Mouse (Mus musculus) left cerebral cortex, postnatal 10 days (tissue): ENCODE measurements at regions not wholly inside any gene's neighbourhood (a gene's known extent, or its start where the extent isn't known, plus 50 kb on each side); places are given as distances from the start of the nearest gene placed in this dataset.

Source experiments
- DNase-seq, 2 experiments: peaks; one replicate each; pipeline ENCODE4 v3.0.0; 2021 to 2022; ENCODE audit warnings: low spot score in 2 of 2, mixed read lengths in 1 of 2; ENCODE audit errors: extremely low spot score in 1 of 2
- intact Hi-C: fragments of 180-260 bp; cut with DNase I; formaldehyde crosslinking; loops from one replicate; pipeline ENCODE4 v1.15.1; 2025

- intact Hi-C loops: no loop called here
- no peak for DNase-seq
Measured at GRCm38 (mm10) chr7:118042914-118043313, 73.1 kb downstream of the Rps15a start.

DNA sequence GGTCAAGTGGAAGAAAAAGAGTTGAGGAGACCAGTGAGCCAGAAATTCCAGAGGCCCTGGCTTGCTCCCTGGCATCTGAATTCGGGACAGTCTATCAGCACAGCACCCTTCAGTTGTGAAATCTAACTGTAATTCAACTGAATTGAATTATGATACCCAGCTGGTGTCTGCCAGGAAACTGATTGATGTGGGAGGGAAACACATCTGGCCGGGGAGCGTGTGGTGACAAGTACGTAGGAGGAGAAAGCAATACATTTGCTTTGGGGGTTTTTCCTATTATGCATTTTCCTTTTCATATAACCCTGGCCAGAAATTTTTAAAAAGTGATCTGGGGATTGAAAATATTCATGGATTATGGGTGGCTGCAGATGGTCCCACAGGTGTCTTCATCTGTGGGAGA lies 76.1 kb downstream of the Rps15a start:
- intact Hi-C loops: no loop called here
- DNase-seq: no peak

- no peak for DNase-seq
- intact Hi-C loops: no loop called here
Measured at GRCm38 (mm10) chr7:118037062-118037461, 78.9 kb downstream of the Rps15a start.

DNA sequence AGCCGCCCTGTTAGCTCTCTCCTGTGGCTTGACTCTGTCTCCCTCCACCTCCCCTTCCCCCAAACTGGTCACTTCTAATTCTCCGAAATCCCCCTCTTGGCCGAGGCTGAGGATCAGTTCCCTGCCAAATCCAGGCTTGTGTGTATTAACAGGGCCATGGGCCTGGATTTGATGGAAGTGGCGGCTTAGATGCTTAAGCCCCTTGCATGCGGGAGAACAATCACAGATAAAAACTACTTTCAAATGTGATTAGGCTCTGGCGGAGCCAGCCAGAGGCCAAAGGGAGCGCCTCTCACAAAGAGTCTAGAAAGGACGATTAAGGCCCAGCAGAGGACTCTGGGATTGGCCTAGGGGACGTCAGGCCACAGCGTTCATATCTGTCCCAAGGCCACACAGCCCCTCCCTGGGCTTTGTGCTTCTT lies 89.9 kb downstream of the Rps15a start:
- intact Hi-C loops: no loop called here
- no peak for DNase-seq

DNA sequence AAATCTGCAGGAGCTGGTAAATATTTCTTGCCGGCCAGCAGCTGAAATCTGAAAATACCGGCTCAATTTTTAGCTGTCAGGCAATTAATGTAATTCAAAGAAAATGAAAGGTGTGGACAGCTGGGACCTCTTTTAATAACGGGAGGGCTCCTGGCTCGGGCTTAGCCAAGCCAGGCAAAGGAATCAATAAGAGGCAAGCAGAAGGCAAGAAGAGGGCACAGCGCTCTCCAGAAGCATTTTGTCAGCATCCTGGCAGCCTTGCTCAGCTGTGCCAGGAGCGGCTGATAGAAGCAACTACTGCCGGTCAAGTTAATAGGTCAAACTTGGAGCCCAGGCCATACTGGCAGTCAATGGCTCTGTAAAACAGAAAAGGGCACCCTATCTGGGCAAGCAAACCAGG lies 111.4 kb downstream of the Rps15a start:
- DNase-seq: no peak
- intact Hi-C loops: no loop called here

DNA sequence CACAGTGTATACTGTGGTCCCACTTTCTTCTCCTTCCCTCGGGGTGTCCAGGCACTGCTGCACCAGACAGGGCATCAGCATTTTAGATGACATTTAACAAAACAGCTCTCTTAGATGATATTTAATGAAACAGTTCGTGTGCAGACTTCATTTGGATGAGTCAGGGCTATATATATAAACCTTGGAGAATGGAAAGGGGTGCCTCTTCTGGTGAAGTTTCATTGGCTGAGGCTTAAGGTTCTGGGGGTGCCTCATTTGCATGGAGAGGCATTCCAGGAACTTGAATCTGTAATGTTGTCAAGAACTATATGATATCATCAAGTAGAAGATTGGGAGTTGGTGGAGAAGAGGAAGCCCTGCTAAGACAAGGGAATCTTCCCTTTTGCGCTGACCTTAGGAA lies 114.1 kb downstream of the Rps15a start:
- intact Hi-C loops: no loop called here
- DNase-seq: no peak

- intact Hi-C loops: no loop called here
- no peak for DNase-seq
Measured at GRCm38 (mm10) chr7:118001121-118001520, 114.9 kb downstream of the Rps15a start.

DNA sequence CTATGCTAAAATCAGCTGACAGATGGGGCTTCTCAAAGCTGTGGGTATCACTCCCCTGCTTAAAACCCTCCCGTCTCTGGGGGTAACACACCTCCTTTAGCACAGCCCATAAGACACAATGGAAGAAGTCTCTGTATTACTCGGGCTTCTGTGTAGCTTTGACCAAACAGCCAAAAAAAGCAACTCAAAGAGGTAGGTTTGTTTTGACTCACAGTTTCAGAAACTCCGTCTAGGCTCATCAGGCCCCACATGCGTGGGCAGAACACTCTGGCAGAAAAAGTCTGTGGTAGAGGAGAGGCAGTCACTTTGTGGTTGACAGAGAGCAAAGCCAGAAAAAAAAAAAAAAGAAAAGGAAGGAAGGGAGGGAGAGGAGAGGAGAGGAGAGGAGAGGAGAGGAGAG lies 133.8 kb downstream of the Rps15a start:
- intact Hi-C loops: no loop called here
- no peak for DNase-seq

- intact Hi-C loops: no loop called here
- DNase-seq: no peak
Measured at GRCm38 (mm10) chr7:117971176-117971575, 144.8 kb downstream of the Rps15a start.

DNA sequence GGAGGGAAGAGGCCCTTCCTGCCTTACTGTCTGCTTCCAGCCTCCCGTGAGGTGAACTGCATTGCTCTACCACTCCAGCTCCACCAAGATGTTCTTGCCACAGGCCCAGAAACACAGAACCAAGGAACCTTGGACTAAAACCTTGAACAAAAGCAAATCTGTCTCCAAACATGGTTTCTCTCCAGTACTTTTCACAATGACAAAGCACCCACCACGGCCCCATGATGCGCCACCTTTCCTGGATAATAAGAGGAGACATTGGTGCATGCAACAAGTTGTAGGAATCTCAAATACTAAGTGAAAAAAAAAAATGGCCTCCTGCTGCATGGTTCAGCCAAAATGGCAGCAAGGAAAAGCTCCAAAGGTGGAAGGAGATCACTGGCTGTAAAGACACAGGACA lies 172.6 kb downstream of the Rps15a start:
- DNase-seq: no peak
- intact Hi-C loops: no loop called here

DNA sequence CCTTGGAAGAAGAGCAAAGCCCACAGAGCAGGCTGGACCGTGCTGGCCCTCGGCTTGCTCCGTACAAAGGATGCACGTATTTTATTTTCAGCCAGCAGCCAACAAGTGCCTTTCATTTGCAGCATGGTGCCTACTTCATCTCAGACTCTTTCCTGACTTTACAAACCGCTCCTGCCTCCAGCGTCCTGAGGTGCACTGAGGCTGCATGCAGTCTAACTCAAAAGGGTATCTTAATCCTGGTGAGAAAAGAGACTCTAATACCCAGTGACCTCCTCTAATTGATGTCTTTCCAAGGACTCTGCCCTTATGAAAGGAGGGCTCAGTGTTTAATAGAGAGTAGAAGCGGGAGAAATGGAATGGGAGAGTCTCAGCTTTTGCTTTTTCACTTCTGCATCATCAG lies 176.4 kb downstream of the Rps15a start:
- intact Hi-C loops: no loop called here
- DNase-seq: no peak

DNA sequence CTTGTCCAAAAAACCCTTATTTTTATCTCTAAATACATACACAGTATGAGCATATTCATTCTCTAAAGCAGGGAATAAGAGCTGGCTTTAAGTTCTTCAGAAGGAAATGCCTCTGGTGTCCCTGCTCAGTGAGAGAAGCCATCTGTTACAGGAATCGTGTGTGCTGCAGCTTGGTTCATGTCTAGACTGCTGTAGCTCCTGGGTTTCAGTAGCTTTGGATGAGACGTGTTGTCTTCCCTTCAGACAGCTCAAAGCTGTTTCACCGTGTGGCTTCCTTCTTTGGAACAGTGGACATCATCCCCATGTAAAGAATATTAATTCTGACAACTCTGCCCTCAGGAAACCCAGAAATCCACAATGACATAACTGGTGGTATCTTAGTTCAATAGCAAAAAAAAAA lies 181.1 kb downstream of the Rps15a start:
- peak in 1 of 2 experiments; percentile 34 for DNase-seq
- intact Hi-C loops: no loop called here

DNA sequence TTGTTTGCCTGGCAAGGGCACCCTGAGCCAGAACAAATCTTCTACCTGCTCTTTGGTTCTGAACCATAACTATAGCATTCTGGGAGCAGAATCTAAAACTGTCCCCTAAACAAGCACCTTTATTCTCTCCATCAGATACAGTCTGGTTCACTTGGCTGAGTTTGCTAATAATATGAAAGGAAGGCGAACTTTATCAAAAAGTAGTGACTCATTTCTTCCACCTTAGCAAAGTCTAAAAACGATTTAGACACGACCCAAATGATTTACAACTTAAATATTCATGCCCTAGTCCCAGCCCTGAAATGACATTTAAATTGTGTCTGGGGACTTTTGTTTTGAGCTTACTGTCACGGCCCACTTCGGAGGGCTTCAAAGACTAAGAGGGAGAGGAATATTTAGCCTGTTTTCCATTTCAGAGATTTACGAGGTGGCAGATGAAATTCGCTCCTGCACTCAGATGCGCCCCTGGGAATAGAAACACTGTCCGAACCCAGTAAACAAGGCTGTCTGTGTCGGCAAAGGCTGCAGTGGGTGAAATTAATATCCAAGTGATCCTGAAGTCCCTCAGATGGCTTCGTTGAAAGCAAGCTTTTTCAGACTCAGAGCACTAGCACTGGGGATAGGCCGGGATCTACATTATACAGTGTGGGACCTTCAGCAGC lies 184.6 kb downstream of the Rps15a start:
- intact Hi-C loops: no loop called here
- DNase-seq: no peak

DNA sequence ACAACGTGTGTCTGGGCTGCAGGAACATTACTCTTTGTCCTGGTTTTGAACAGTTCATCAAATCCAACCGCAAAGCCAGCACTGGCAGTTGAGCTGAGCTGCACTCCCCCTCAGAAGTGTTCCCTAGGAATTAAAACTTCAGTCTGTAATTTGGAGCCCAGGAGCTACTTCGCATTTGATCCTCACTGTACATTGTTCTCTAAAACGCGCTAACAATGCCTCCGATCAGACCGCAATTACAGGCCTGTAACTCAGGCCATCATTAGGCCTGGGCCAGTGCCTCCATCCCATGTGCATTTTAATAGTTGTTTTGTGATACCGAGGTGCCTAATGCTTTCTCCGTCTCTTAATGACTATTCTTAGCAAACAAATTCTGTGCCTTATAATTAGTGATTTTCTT lies 185.6 kb downstream of the Rps15a start:
- intact Hi-C loops: no loop called here
- no peak for DNase-seq

GRCm38 (mm10) chr7:117926396-117926795 lies 189.6 kb downstream of the Rps15a start:
- intact Hi-C loops: no loop called here
- no peak for DNase-seq

DNA sequence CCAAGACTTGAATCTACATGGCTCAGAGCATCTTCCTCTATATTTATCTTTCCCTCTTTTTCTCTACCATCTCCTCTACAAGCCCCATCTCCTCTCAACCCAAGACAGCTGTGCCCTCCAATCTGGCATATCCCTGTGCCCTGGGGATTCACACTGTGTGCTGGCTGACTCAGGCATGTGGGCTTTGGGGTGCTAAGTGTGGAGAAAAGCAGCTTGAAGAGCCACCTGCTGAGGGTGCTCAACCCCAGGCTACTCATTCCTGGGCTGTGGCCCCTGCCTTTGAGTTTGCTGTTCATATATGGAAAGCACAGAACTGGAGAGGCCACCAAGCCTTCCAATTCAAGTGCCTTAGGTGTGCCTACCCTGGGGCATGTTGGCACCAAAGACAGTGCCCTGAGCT lies 193.7 kb downstream of the Rps15a start:
- DNase-seq: peak; percentile 22 to 34
- intact Hi-C loops: no loop called here

- intact Hi-C loops: no loop called here
- DNase-seq: peak; percentile 33 to 52
Measured at GRCm38 (mm10) chr7:117918206-117918995, 197.6 kb downstream of the Rps15a start.

DNA sequence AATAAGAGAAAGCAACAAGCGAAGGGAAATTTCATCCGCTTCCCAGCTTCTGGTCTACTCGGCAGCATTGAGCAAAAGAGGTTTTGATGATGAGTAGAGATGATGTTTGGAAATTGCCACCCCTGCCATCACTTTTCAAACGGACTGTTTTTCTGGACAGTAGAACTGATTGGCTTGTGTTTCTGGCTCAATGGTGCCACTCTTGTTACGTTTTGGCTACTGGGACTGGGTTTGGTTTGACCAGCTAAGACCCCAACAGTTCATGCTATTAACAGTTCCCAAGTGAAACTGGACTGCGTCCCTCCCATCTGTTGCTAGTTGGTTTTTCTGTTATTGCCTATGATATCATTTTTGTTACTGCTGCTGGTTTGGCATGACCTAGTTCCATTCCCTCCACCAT lies 199.1 kb downstream of the Rps15a start:
- intact Hi-C loops: no loop called here
- DNase-seq: no peak

DNA sequence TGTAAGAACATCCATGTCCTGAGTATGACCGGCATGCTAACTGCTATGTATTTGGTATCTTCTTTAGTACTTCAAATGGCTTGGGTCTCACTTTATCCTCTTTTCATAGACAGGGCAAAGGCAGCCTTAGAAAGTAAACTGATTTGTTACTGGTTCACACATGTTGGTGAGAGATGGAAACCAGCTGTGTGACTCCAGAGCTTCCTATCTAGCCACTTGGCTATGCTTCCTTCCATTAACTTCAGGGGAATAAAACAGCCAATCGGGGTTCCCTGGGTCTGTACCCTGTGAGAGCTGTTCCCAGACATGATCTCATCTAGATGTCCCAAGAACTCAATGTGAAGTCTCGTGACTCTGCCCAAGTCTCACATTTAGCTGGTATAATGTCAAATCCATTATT lies 203.5 kb downstream of the Rps15a start:
- DNase-seq: no peak
- intact Hi-C loops: no loop called here

DNA sequence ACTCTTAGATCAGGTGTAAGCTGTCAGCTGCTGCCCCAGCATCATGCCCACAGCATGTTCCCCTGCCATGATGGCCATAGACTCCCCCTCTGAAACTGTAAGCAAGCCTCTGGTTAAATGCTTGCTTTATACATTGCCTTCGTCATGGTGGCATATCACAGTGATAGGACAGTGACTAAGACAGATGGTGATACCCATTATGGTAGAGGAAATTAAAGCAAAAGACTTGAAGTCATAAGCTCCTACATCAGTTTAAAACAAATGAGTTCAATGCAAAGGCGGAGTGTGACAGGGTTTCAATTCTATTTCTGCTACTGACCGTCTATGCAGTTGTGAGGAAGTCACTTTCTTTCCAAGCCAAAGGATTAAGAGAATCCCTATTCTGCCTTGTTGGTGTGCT lies 204.9 kb downstream of the Rps15a start:
- DNase-seq: no peak
- intact Hi-C loops: no loop called here

DNA sequence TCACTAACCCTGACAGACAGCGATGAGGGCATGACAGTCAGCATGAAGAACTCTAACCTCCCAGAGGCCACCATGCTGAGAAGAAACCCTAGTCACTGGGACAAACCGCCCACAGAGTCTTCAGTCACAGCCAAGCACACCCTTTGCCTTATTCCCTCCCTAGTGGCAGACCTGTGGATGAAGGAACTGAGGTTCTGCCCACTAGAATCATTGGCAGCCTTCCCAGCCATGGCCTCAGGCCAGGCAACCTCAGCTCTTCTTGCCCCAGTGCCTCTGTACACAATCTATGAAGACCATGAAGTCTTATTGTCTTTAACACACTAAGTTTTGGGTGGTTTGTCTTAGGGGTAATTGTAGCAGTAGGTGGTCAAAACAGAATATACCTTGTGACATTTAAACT lies 219.5 kb downstream of the Rps15a start:
- intact Hi-C loops: no loop called here
- DNase-seq: peak in 1 of 2 experiments; percentile 36
